Mouse (Mus musculus) hindbrain, postnatal 0 days (tissue): ENCODE measurements at regions not wholly inside any gene's neighbourhood (a gene's known extent, or its start where the extent isn't known, plus 50 kb on each side); places are given as distances from the start of the nearest gene placed in this dataset.

Experiments used
- ATAC-seq: fragments of 200-750 bp; cut with Nextera tagmentation; 2 replicates; pipeline ENCODE4 v1.8.0; 2017; ENCODE audit warnings: mild to moderate bottlenecking, moderate TSS enrichment, moderate library complexity
- DNase-seq: peaks from one replicate; pipeline ENCODE4 v3.0.0-alpha.2; 2015; ENCODE audit warnings: low spot score
- H3K27ac ChIP-seq: fragments of 300-500 bp; sonication (generic); 2 replicates; pipeline ENCODE4 v1.5.1; 2014; ENCODE audit warnings: mild to moderate bottlenecking
- H3K27me3 ChIP-seq: fragments of 300-500 bp; sonication (generic); 2 replicates; pipeline ENCODE4 v1.6.1; 2014; ENCODE audit warnings: low read length, mixed read lengths; ENCODE audit not compliant: insufficient read depth
- H3K36me3 ChIP-seq: fragments of 300-500 bp; sonication (generic); 2 replicates; pipeline ENCODE4 v1.6.1; 2014; ENCODE audit warnings: low read length, mixed read lengths; ENCODE audit not compliant: insufficient read depth
- H3K4me1 ChIP-seq: fragments of 300-500 bp; sonication (generic); 2 replicates; pipeline ENCODE4 v1.6.1; 2014; ENCODE audit warnings: antibody characterized with exemption, low read length, mixed read lengths; ENCODE audit not compliant: insufficient read depth
- H3K4me2 ChIP-seq: fragments of 300-500 bp; sonication (generic); 2 replicates; pipeline ENCODE4 v1.6.1; 2014; ENCODE audit warnings: low read depth, mild to moderate bottlenecking, low read length, moderate library complexity, mixed read lengths
- H3K4me3 ChIP-seq: fragments of 300-500 bp; sonication (generic); 2 replicates; pipeline ENCODE4 v1.5.1; 2014; ENCODE audit warnings: low read length
- H3K9ac ChIP-seq: fragments of 300-500 bp; sonication (generic); replicated peaks from 2 replicates; pipeline ENCODE4 v1.6.1; 2014; ENCODE audit warnings: mild to moderate bottlenecking, low read length, moderate library complexity, mixed read lengths
- H3K9me3 ChIP-seq: fragments of 300-500 bp; sonication (generic); 2 replicates; pipeline ENCODE4 v1.6.1; 2016; ENCODE audit warnings: low read length, mixed read lengths
- CTCF ChIP-seq: IDR thresholded peaks from 2 replicates; pipeline ENCODE4 v1.5.1; 2016; ENCODE audit warnings: antibody characterized with exemption, control low read depth, low read depth
- WGBS: fragments of 180-500 bp; shearing (Covaris S2); extraction: QIAGEN DNeasy Blood & Tissue Kit; methylation state at CpG from one replicate; pipeline ENCODE4 v1.1.7; 2014; 5-methylcytosine and 5-hydroxymethylcytosine counted together

- Histone ChIP-seq H3K27ac (no peak overlapping the region), H3K9ac (no peak overlapping the region), H3K4me3 (no peak overlapping the region), H3K4me2 (no peak overlapping the region), H3K9me3 (no peaks in the 10 kb centered on the region), H3K36me3 (no peaks in the 10 kb centered on the region), H3K4me1 (no peaks in the 10 kb centered on the region), H3K27me3 (no peaks in the 10 kb centered on the region)
- no peak for TF ChIP-seq CTCF
- 82% methylated on average over 1 of the region's 1 CpGs for WGBS
- ATAC-seq (no peak), DNase-seq (no peak)
These were observed 76.7 kb upstream of the Try4 start for GRCm38 (mm10) chr6:41225382-41225781.

- no peak overlapping the region for H3K4me2 ChIP-seq
- no peaks in the 10 kb centered on the region for H3K27me3 ChIP-seq
- H3K36me3 ChIP-seq = no peaks in the 10 kb centered on the region
- no peak overlapping the region for H3K9ac ChIP-seq
- H3K4me1 ChIP-seq = no peaks in the 10 kb centered on the region
- no peak overlapping the region for H3K27ac ChIP-seq
- no peak overlapping the region for H3K4me3 ChIP-seq
- no peak for TF ChIP-seq CTCF
- 83% methylated on average over 7 of the region's 7 CpGs for WGBS
- no peak for ATAC-seq
- no peaks in the 10 kb centered on the region for H3K9me3 ChIP-seq
- no peak for DNase-seq
These were observed 83.7 kb upstream of the Try4 start for GRCm38 (mm10) chr6:41218415-41218814.

- no peaks in the 10 kb centered on the region for H3K4me1 ChIP-seq
- TF ChIP-seq CTCF = no peak
- WGBS = 91% methylated on average over 4 of the region's 4 CpGs
- no peak overlapping the region for H3K9ac ChIP-seq
- no peak overlapping the region for H3K4me3 ChIP-seq
- no peak overlapping the region for H3K27ac ChIP-seq
- H3K27me3 ChIP-seq = no peaks in the 10 kb centered on the region
- H3K4me2 ChIP-seq = no peak overlapping the region
- no peaks in the 10 kb centered on the region for H3K9me3 ChIP-seq
- H3K36me3 ChIP-seq = no peaks in the 10 kb centered on the region
- ATAC-seq = no peak
- DNase-seq = no peak
These were observed 86.2 kb upstream of the Try4 start for GRCm38 (mm10) chr6:41215857-41216256.

GRCm38 (mm10) chr6:41205864-41206263 is 96.2 kb upstream of the Try4 start:
- H3K27me3 ChIP-seq = no peaks in the 10 kb centered on the region
- ATAC-seq (no peak), DNase-seq (no peak)
- H3K9me3 ChIP-seq = no peaks in the 10 kb centered on the region
- H3K4me3 ChIP-seq = no peak overlapping the region
- no peak for TF ChIP-seq CTCF
- no peaks in the 10 kb centered on the region for H3K4me1 ChIP-seq
- H3K4me2 ChIP-seq = no peak overlapping the region
- no peak overlapping the region for H3K9ac ChIP-seq
- 72% methylated on average over 4 of the region's 4 CpGs for WGBS
- H3K27ac ChIP-seq = no peak overlapping the region
- H3K36me3 ChIP-seq = no peaks in the 10 kb centered on the region

GRCm38 (mm10) chr6:41202882-41203281 is 99.2 kb upstream of the Try4 start:
- H3K4me3 ChIP-seq = no peak overlapping the region
- no peak for TF ChIP-seq CTCF
- H3K27ac ChIP-seq = no peak overlapping the region
- no peak overlapping the region for H3K4me2 ChIP-seq
- H3K36me3 ChIP-seq = no peaks in the 10 kb centered on the region
- ATAC-seq = no peak
- H3K9ac ChIP-seq = no peak overlapping the region
- H3K27me3 ChIP-seq = no peaks in the 10 kb centered on the region
- WGBS = 94% methylated on average over 1 of the region's 1 CpGs
- no peak for DNase-seq
- no peaks in the 10 kb centered on the region for H3K4me1 ChIP-seq
- no peaks in the 10 kb centered on the region for H3K9me3 ChIP-seq

- Histone ChIP-seq H3K4me3 (no peak overlapping the region), H3K9me3 (no peaks in the 10 kb centered on the region), H3K36me3 (no peaks in the 10 kb centered on the region), H3K27me3 (no peaks in the 10 kb centered on the region), H3K9ac (no peak overlapping the region), H3K4me2 (no peak overlapping the region), H3K4me1 (no peaks in the 10 kb centered on the region), H3K27ac (no peak overlapping the region)
- 82% methylated on average over 2 of the region's 2 CpGs for WGBS
- no peak for ATAC-seq
- DNase-seq = no peak
- TF ChIP-seq CTCF = no peak
These were observed 99.8 kb upstream of the Try4 start for GRCm38 (mm10) chr6:41202302-41202701.

- WGBS = 43% methylated on average over 1 of the region's 1 CpGs
- no peaks in the 10 kb centered on the region for H3K36me3 ChIP-seq
- H3K27me3 ChIP-seq = no peaks in the 10 kb centered on the region
- DNase-seq = peak; percentile 4
- H3K4me3 ChIP-seq = no peak overlapping the region
- no peaks in the 10 kb centered on the region for H3K4me1 ChIP-seq
- peak; percentile 38; the same call in 1 of the 2 replicates for TF ChIP-seq CTCF
- ATAC-seq = no peak
- H3K9me3 ChIP-seq = no peaks in the 10 kb centered on the region
- no peak overlapping the region for H3K4me2 ChIP-seq
- no peak overlapping the region for H3K9ac ChIP-seq
- no peak overlapping the region for H3K27ac ChIP-seq
These were observed 107.6 kb upstream of the Try4 start for GRCm38 (mm10) chr6:41194464-41194863.
